Mouse (Mus musculus) heart, embryonic 13.5 days (tissue): ENCODE data around the gene Wfdc9. TPM values are rescaled to one million over a fixed set of nuclear protein-coding genes. Genes with fewer than 3 reads are reported as not detected.

Source experiments
- ATAC-seq: fragments of 200-750 bp; cut with Nextera tagmentation; 2 replicates; pipeline ENCODE4 v1.8.0; 2017; ENCODE audit warnings: moderate TSS enrichment; ENCODE audit not compliant: insufficient number of reproducible peaks, low FRiP score, low TSS enrichment; ENCODE audit errors: extremely low read depth
- H3K27ac ChIP-seq: fragments of 300-500 bp; sonication (generic); replicated peaks from 2 replicates; pipeline ENCODE4 v1.5.1; 2015; ENCODE audit warnings: moderate library complexity, mild to moderate bottlenecking, inconsistent platforms
- H3K27me3 ChIP-seq: fragments of 300-500 bp; sonication (generic); replicated peaks from 2 replicates; pipeline ENCODE4 v1.6.1; 2015; ENCODE audit warnings: mild to moderate bottlenecking, inconsistent platforms
- H3K36me3 ChIP-seq: fragments of 300-500 bp; sonication (generic); 2 replicates; pipeline ENCODE4 v1.6.1; 2015; ENCODE audit warnings: mild to moderate bottlenecking, inconsistent platforms
- H3K4me1 ChIP-seq: fragments of 300-500 bp; sonication (generic); 2 replicates; pipeline ENCODE4 v1.6.1; 2015; ENCODE audit warnings: inconsistent platforms
- H3K4me2 ChIP-seq: fragments of 300-500 bp; sonication (generic); 2 replicates; pipeline ENCODE4 v1.6.1; 2015; ENCODE audit warnings: inconsistent platforms, mild to moderate bottlenecking, moderate library complexity
- H3K4me3 ChIP-seq: fragments of 300-500 bp; sonication (generic); 2 replicates; pipeline ENCODE4 v1.5.1; 2015; ENCODE audit warnings: moderate library complexity, mild to moderate bottlenecking, inconsistent platforms
- H3K9ac ChIP-seq: fragments of 300-500 bp; sonication (generic); 2 replicates; pipeline ENCODE4 v1.6.1; 2015; ENCODE audit warnings: inconsistent platforms, mild to moderate bottlenecking, moderate library complexity
- H3K9me3 ChIP-seq: fragments of 300-500 bp; sonication (generic); 2 replicates; pipeline ENCODE4 v1.6.1; 2016; ENCODE audit warnings: inconsistent platforms
- WGBS: fragments of 180-500 bp; shearing (Covaris S2); methylation state at CpG from one replicate; pipeline ENCODE4 v1.1.7; 2015; ENCODE audit warnings: mixed read lengths; 5-methylcytosine and 5-hydroxymethylcytosine counted together
- polyA plus RNA-seq: library from polyadenylated mRNA; unstranded; fragments of >200 nt; fragmentation: Nextera tagmentation; extraction: Ambion mirVana; gene quantifications from 2 replicates; pipeline ENCODE4 v1.2.1, GENCODE M21; 2015

Wfdc9 gene
- polyA plus RNA-seq, result not detected in 2 replicates

DNA sequence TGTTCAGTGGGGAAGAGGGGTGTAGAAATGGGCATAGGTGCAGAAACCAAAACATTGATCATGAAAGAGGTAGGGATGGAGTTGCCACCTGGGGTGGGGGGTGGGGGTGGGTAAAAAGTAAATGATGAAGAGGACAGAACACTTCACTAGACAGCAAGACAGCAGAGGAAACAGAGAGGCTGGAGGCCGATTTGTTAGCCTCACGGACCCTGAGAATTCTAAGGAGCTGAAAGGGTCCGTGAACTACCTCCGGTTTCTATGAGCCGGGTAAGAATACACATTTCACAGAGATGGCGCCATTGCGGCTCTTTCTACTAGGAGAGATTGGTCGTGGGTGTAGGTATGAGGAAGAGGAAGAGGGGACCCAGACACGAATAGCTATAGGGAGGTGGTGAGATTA is at the start of gene Wfdc9:
Gene Wfdc9 (minus strand): TSS at position 101 of the 400 bp plus-strand sequence.
- Histone ChIP-seq H3K36me3 (no peaks in the 10 kb centered on the region), H3K27me3 (peaks cover 11% of the 10 kb centered on the region), H3K4me2 (no peak within 1 kb of the TSS), H3K4me1 (no peaks in the 10 kb centered on the region), H3K4me3 (no peak within 1 kb of the TSS), H3K9me3 (no peaks in the 10 kb centered on the region), H3K9ac (no peak within 1 kb of the TSS), H3K27ac (no peak within 1 kb of the TSS)
- 76% methylated on average over 9 of the region's 9 CpGs for WGBS
- ATAC-seq, result no peak

DNA sequence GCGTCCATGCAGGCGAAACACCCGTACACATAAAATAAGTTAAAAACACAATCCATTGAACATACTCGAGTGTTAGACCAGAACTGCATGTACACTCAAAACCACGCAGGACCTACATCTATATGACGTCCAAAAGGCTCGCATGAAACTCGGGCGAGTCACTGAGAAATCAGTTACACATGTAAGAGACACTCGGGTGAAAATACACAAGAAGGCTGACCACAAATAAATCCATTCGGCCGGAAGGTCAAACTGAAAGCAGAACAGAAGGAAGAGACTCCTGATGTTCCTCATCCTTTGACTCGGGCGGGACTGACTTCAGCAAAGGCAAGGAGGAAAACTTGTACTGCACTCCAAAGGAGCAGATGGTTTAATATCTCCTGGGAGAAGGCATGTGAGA is 49.6 kb upstream of the Wfdc9 start:
- Histone ChIP-seq H3K36me3 (no peaks in the 10 kb centered on the region), H3K9ac (no peak overlapping the region), H3K4me2 (no peak overlapping the region), H3K27me3 (0 out of 2 replicates have a peak, but pooled peaks cover 3% of the 10 kb centered on the region), H3K27ac (no peak overlapping the region), H3K4me3 (no peak overlapping the region), H3K4me1 (no peaks in the 10 kb centered on the region), H3K9me3 (peaks cover 3% of the 10 kb centered on the region; the same call in 1 of the 2 replicates)
- no peak for ATAC-seq
- 83% methylated on average over 14 of the region's 14 CpGs for WGBS

DNA sequence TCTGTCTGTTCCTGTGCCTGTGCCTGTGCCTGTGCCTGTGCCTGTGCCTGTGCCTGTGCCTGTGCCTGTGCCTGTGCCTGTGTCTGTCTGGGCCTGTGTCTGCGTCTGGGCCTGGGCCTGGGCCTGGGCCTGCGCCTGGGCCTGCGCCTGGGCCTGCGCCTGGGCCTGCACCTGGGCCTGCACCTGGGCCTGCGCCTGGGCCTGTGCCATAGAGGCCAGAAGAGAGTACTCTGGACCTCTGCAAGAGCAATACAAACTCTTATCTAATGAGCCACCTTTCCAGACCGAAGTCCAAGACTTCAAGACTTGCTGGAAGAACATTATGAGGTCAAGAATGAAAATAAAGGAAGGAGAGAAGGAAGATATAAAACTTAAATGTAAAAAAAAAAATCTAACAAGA is 48.9 kb upstream of the Wfdc9 start:
- H3K4me3 ChIP-seq, result no peak overlapping the region
- no peak overlapping the region for H3K4me2 ChIP-seq
- ATAC-seq, result no peak
- WGBS, result 86% methylated on average over 6 of the region's 6 CpGs
- peaks cover 3% of the 10 kb centered on the region; the same call in 1 of the 2 replicates for H3K9me3 ChIP-seq
- H3K27me3 ChIP-seq, result 0 out of 2 replicates have a peak, but pooled peaks cover 3% of the 10 kb centered on the region
- no peak overlapping the region for H3K9ac ChIP-seq
- H3K4me1 ChIP-seq, result no peaks in the 10 kb centered on the region
- no peak overlapping the region for H3K27ac ChIP-seq
- H3K36me3 ChIP-seq, result no peaks in the 10 kb centered on the region

DNA sequence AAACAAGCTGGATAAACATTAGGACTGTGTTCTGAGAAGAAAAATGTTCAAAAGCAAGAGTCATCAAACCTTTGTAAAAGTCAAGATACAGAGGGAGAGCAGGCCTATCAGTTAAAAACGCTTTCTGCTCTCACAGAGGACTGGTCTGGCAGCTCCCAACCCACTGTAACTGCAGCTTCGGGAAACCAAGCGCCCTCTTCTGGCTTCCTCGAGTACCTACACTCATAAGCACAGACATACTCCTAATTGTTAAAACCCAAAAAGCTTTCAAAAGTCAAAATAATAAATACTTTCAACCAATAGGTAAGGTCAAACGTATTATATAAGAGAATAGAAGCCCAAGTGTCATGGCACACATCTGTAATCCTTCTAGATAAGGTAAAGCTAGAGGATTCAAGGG is 47.9 kb upstream of the Wfdc9 start:
- Histone ChIP-seq H3K9me3 (peaks cover 3% of the 10 kb centered on the region; the same call in 1 of the 2 replicates), H3K27ac (no peak overlapping the region), H3K4me3 (no peak overlapping the region), H3K9ac (no peak overlapping the region), H3K4me2 (no peak overlapping the region), H3K36me3 (no peaks in the 10 kb centered on the region), H3K4me1 (no peaks in the 10 kb centered on the region), H3K27me3 (0 out of 2 replicates have a peak, but pooled peaks cover 3% of the 10 kb centered on the region)
- WGBS, result 72% methylated on average over 5 of the region's 5 CpGs
- ATAC-seq, result no peak

DNA sequence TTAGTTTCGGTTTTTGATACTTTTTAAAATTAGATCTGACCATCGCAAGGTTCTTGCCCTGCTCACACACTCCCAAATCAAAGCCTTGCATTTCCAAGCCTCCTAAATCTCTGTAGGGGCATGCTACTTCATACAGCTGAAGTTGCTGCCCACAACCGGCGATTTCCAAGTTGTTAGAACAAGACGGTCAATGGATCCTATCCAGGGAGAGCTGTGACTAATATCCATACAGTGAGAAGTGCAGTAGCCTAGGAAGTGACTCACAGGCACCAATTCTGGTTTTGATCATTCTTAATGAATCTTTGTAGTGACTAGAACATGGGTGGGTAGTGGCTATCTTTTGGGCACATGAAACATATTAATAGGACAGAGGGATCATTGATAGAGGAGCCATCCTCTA is 45.4 kb upstream of the Wfdc9 start:
- H3K9me3 ChIP-seq, result peaks cover 3% of the 10 kb centered on the region; the same call in 1 of the 2 replicates
- no peak overlapping the region for H3K27ac ChIP-seq
- H3K9ac ChIP-seq, result no peak overlapping the region
- no peak for ATAC-seq
- H3K36me3 ChIP-seq, result no peaks in the 10 kb centered on the region
- H3K4me2 ChIP-seq, result no peak overlapping the region
- H3K4me3 ChIP-seq, result no peak overlapping the region
- no peaks in the 10 kb centered on the region for H3K4me1 ChIP-seq
- WGBS, result 74% methylated on average over 5 of the region's 5 CpGs
- H3K27me3 ChIP-seq, result no peaks in the 10 kb centered on the region

DNA sequence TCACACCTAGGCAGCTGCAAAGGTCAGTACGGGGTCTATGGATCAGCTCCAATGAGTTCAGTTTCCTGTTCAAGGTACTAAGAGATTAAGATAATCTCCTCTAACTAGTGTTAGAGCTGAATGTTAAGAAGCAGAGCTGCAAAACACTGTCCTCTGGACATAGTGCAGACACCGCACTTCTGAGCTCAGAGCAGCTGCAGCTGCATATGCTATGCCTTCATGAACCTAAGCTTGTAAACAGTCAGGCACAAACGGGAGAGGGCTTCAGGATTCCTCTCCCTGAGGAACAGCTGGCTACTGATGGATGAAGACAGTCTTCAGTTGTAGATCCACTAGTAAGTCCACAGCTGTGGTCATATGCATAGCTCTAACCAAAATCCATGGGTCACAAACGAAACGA is 44.6 kb upstream of the Wfdc9 start:
- Histone ChIP-seq H3K27ac (no peak overlapping the region), H3K4me1 (no peaks in the 10 kb centered on the region), H3K36me3 (no peaks in the 10 kb centered on the region), H3K4me2 (no peak overlapping the region), H3K9ac (no peak overlapping the region), H3K27me3 (no peaks in the 10 kb centered on the region), H3K4me3 (no peak overlapping the region), H3K9me3 (peaks cover 3% of the 10 kb centered on the region; the same call in 1 of the 2 replicates)
- no peak for ATAC-seq
- WGBS, result 65% methylated on average over 5 of the region's 5 CpGs

DNA sequence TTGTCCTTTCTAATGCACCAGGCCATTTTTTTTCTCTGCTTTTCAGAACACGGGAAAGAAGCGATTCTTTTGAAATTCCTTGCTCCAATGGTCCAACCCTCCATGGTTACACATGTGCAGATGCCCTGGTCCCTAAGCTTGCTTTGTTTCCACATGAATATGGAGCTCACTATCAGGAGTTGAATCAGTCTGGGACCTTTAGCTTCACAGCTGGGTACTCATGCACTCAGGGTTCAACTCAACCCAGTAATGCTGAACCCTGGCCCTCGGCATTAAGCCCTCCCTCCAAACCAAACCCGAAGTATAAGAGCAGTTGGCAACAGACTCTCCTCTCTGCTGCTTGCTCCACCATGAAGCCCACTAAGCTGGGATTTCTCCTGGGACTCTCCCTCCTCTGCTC is 41.8 kb upstream of the Wfdc9 start, which contains the start of gene Spint4:
Gene Spint4 (plus strand): TSS at position 301 of the 400 bp plus-strand sequence.
- Histone ChIP-seq H3K9me3 (no peaks in the 10 kb centered on the region), H3K27ac (no peak within 1 kb of the TSS), H3K9ac (no peak within 1 kb of the TSS), H3K4me2 (no peak within 1 kb of the TSS), H3K4me3 (no peak within 1 kb of the TSS), H3K27me3 (peaks cover 10% of the 10 kb centered on the region), H3K4me1 (no peaks in the 10 kb centered on the region), H3K36me3 (no peaks in the 10 kb centered on the region)
- no peak for ATAC-seq
- 73% methylated on average over 4 of the region's 4 CpGs for WGBS

DNA sequence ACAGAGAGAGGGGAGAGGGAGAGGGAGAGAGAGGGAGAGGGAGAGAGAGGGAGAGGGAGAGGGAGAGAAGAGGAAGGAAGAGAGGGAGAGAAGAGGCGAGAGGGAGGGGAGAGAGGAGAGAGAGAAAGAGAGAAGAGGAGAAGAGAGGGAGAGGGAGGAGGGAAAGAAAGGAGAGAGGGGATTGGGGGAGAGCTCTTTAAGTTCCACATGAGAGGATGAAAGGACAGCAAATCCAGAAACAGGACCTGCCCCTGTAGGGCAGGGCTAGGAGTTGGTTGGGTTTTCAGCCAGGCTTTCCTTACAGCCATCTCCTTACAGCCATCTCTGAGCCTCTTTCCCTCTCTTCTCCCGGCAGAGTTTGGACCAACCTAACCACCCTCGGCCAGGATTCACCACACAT is 28.4 kb upstream of the Wfdc9 start, which contains the start of gene Wfdc13:
Gene Wfdc13 (plus strand): TSS at position 301 of the 400 bp plus-strand sequence.
- Histone ChIP-seq H3K4me3 (no peak within 1 kb of the TSS), H3K4me2 (no peak within 1 kb of the TSS), H3K9ac (no peak within 1 kb of the TSS), H3K4me1 (no peaks in the 10 kb centered on the region), H3K9me3 (no peaks in the 10 kb centered on the region), H3K27me3 (peaks cover 9% of the 10 kb centered on the region; the same call in 1 of the 2 replicates), H3K27ac (no peak within 1 kb of the TSS), H3K36me3 (no peaks in the 10 kb centered on the region)
- no peak for ATAC-seq
- WGBS, result 57% methylated on average over 3 of the region's 3 CpGs

DNA sequence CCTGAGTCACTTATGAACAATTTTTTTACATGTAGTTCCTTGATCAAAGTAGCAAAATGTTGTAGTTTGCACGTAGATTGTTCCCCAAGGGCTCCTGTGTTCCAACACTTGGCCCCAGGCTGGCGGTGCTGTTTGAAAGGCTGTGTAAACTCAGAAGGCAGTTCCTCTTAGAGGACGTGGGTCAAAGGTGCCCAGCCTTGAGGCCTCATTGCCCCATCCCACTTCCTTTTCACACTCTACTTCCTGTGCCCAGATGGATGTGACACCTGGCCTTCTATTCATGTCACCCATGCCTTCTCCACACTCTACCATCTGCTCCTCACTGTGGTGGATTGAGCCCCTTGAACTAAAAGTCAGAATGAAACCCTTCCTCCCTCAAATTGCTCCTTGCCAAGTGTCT is 23.5 kb upstream of the Wfdc9 start:
- H3K27ac ChIP-seq, result no peak overlapping the region
- H3K9ac ChIP-seq, result no peak overlapping the region
- H3K4me2 ChIP-seq, result no peak overlapping the region
- no peaks in the 10 kb centered on the region for H3K9me3 ChIP-seq
- H3K27me3 ChIP-seq, result no peaks in the 10 kb centered on the region
- H3K4me1 ChIP-seq, result peaks cover 7% of the 10 kb centered on the region
- no peak for ATAC-seq
- WGBS, result 60% methylated on average over 3 of the region's 3 CpGs
- no peak overlapping the region for H3K4me3 ChIP-seq
- H3K36me3 ChIP-seq, result no peaks in the 10 kb centered on the region

DNA sequence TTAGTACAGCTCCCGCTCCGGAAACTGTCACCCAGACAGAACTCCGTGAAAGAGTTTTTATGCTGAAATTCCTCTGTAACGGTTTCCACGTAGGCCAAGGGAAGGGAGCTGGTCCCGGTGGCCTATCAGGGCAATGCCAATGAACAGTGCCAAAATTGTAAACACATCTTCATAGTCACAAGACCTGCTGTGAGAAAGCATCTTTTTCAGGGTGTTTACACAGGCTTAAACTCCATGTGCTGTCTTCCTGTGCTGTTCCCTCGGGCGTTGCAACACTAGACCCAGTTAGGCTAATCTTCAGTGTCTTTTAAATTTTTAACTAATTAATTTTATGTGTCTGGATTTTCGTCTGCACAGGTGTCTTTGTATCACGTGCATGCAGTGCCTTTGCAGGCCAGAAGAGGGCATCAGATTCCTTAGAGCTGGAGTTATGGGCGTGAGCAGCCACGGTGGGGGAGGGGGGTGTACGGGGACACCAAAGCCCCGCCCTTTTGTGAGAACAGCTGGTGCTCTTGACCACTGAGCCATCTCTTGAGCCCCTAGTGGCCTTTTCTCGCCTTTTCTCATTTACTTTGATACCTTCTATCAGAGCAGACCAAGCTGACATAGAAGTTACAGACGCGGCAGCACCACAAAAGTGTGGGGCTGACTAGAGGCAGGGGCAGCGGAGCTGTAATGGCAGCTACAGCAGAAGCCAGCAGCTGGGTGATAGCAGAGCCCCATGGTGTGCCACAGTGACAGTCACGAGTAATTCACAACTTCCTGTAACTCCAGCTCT is 22.7 kb upstream of the Wfdc9 start:
- Histone ChIP-seq H3K9me3 (no peaks in the 10 kb centered on the region), H3K9ac (peak overlapping the region; percentile 62), H3K36me3 (no peaks in the 10 kb centered on the region), H3K27me3 (no peaks in the 10 kb centered on the region), H3K27ac (no peak overlapping the region), H3K4me1 (peaks cover 7% of the 10 kb centered on the region), H3K4me2 (peak overlapping the region; percentile 63), H3K4me3 (peak overlapping the region; percentile 44)
- WGBS, result 21% methylated on average over 19 of the region's 19 CpGs
- ATAC-seq, result no peak

DNA sequence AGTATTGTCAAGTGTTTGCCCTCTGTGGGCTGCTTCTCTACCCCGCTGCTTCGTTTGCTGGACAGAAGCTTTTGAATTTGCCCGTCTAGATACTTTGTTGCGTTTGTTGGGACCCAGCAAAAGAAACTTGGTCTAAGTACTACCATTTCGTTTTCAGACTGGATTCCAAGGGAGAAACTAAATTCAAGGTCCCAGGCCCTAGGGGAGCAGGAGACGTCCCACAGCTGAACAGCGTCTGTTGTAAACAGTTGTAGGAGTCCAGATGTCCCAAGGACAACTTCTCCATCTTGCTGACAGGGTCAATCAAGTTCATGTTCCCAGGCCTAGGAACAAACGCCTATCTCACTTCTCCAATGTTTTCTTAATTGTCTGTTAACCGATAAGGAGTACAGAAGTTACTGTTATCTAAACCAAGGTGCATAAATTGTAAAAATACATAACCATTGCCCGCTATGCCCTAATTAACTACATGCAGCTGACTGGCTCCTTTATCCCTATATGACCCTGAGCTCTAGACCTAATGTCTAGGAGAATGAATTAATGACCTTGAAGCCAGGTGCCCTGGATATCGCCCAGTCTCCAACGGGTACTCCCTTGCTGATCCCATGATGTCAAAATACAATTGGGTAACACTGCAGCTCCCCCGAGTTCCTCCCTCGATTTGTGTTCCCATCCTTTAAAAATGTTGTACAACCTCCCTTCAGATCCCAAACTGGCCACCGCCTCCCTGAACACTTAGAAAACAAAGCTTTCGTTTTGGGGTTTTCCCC is 20.7 kb upstream of the Wfdc9 start:
- no peak for ATAC-seq

More for the DNA sequence above, 20.7 kb upstream of the Wfdc9 start:
- Histone ChIP-seq H3K4me3 (no peak overlapping the region), H3K36me3 (no peaks in the 10 kb centered on the region), H3K27me3 (no peaks in the 10 kb centered on the region), H3K4me1 (peaks cover 7% of the 10 kb centered on the region), H3K27ac (no peak overlapping the region), H3K9ac (no peak overlapping the region), H3K4me2 (no peak overlapping the region), H3K9me3 (no peaks in the 10 kb centered on the region)
- WGBS, result 70% methylated on average over 16 of the region's 16 CpGs
